Comparison of ENCODE assay signal across 8 mouse cellular contexts in the genomic region with DNA sequence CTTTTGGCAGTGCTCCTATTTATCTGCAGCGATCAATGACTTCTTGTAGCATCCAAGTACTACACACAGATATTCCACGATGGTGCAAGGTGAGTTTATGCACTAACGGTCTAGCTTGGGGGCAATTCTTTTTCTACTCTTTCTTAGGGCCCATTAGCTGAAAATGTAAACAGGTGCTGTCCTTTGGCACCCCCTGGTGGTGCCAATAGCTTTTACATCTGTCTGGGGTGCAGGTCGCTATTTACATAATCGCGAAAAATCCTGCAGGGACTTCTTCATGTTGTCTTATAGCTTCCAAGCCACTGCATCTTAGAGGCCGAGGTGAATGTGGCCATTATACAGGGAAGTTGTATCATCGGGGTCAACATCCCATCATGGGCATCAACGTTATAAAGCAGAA.
DNase-seq lines count a peak whose midpoint lies in the region; ATAC-seq and TF ChIP-seq lines count a peak whose summit lies in the region.

No protein-coding gene starts in this region.

- peak; percentile 77 for TF ChIP-seq CTCF in hindbrain, postnatal 0 days (IDR thresholded peaks at IDR 0.05; ENCODE audit: low read depth)

- H3K4me2 ChIP-seq in forebrain, embryonic 15.5 days (replicated peaks) = no peak overlapping the region
- no peak overlapping the region for H3K4me2 ChIP-seq in hindbrain, postnatal 0 days (ENCODE audit: low read depth, low read length)

- no peak overlapping the region for H3K27ac ChIP-seq in forebrain, embryonic 15.5 days (replicated peaks)
- H3K27ac ChIP-seq in hindbrain, postnatal 0 days = no peak overlapping the region

- no peaks in the 10 kb centered on the region for H3K9me3 ChIP-seq in forebrain, embryonic 15.5 days
- no peaks in the 10 kb centered on the region for H3K9me3 ChIP-seq in hindbrain, postnatal 0 days (ENCODE audit: low read length)

- ATAC-seq in forebrain, embryonic 15.5 days (replicated peaks) = 0 out of 2 replicates have a peak, but pooled peaks have one; percentile 15
- peak; percentile 27; the same call in 1 of the 2 replicates for ATAC-seq in hindbrain, postnatal 0 days
- no peak for ATAC-seq in erythroid progenitor cell, adult 5-6 weeks (replicated peaks; ENCODE audit: low FRiP score, poor library complexity, severe bottlenecking)

- no peak overlapping the region for H3K4me3 ChIP-seq in forebrain, embryonic 15.5 days
- H3K4me3 ChIP-seq in hindbrain, postnatal 0 days (ENCODE audit: low read length) = no peak overlapping the region

- WGBS in forebrain, embryonic 15.5 days = 41% methylated on average over 9 of the region's 9 CpGs
- 46% methylated on average over 9 of the region's 9 CpGs for WGBS in hindbrain, postnatal 0 days

- H3K36me3 ChIP-seq in forebrain, embryonic 15.5 days = no peaks in the 10 kb centered on the region
- no peaks in the 10 kb centered on the region for H3K36me3 ChIP-seq in hindbrain, postnatal 0 days (ENCODE audit: insufficient read depth, low read length)

- peaks cover 10% of the 10 kb centered on the region for H3K4me1 ChIP-seq in forebrain, embryonic 15.5 days
- H3K4me1 ChIP-seq in hindbrain, postnatal 0 days (ENCODE audit: insufficient read depth, low read length) = no peaks in the 10 kb centered on the region

- no peaks in the 10 kb centered on the region for H3K27me3 ChIP-seq in forebrain, embryonic 15.5 days
- no peaks in the 10 kb centered on the region for H3K27me3 ChIP-seq in hindbrain, postnatal 0 days (ENCODE audit: insufficient read depth, low read length)

- intact Hi-C loops in left cerebral cortex, postnatal 36 days (cut with DNase I) = loop anchor here (2.0 to 10.0 kb wide), 2 partner anchors 494 to 526 kb away; no protein-coding TSS in a partner anchor

- no peak overlapping the region for H3K9ac ChIP-seq in forebrain, embryonic 15.5 days (replicated peaks)
- no peak overlapping the region for H3K9ac ChIP-seq in hindbrain, postnatal 0 days (replicated peaks; ENCODE audit: low read length)

- DNase-seq in testis, postnatal 10 days (ENCODE audit: low spot score) = peak; percentile 75
- no peak for DNase-seq in testis, postnatal 14 days (ENCODE audit: low spot score)
- peak; percentile 70 for DNase-seq in brain, adult 2 months (ENCODE audit: low read depth, low spot score)
- DNase-seq in hindbrain, postnatal 0 days (ENCODE audit: low spot score) = peak; percentile 76
- DNase-seq in left cerebral cortex, postnatal 36 days (ENCODE audit: low spot score in 2 of 2) = peak; percentile 32 to 48
- peak; percentile 88 for DNase-seq in retina, embryonic 14.5 days (ENCODE audit: low spot score)
